Mouse (Mus musculus): ENCODE data around the gene Rnf114.

- TF ChIP-seq HCFC1 (IDR thresholded peaks at IDR 0.05; ENCODE audit: borderline replicate concordance, insufficient read depth, low read length) (no peak), ZNF384 (IDR thresholded peaks at IDR 0.05; ENCODE audit: low read depth, low read length) (no peak), ZC3H11A (IDR thresholded peaks at IDR 0.05; ENCODE audit: borderline replicate concordance, low read depth, low read length) (no peak), CHD2 (IDR thresholded peaks at IDR 0.05; ENCODE audit: low read depth, low read length) (no peak), MAFK (IDR thresholded peaks at IDR 0.05; ENCODE audit: insufficient read depth, low read depth, low read length) (no peak)
Observed at GRCm38 (mm10) chr2:167530536-167530935, 38.1 kb downstream of the Rnf114 start.

All from ES-E14 (cell line).